Mouse (Mus musculus): ENCODE results near the gene B3galt5.
A peak's percentile ranks its signal among the peaks of the same experiment; 100 is the strongest.

The B3galt5 gene

GRCm38 (mm10) chr16:96348070-96348469 lies 112.5 kb downstream of the B3galt5 start:
- peak; percentile 53 for DNase-seq

GRCm38 (mm10) chr16:96348766-96349165 lies 113.2 kb downstream of the B3galt5 start:
- no peak for DNase-seq

GRCm38 (mm10) chr16:96351520-96351919 lies 115.9 kb downstream of the B3galt5 start:
- DNase-seq: no peak

GRCm38 (mm10) chr16:96353296-96353896 lies 117.8 kb downstream of the B3galt5 start:
- DNase-seq: no peak

DNA sequence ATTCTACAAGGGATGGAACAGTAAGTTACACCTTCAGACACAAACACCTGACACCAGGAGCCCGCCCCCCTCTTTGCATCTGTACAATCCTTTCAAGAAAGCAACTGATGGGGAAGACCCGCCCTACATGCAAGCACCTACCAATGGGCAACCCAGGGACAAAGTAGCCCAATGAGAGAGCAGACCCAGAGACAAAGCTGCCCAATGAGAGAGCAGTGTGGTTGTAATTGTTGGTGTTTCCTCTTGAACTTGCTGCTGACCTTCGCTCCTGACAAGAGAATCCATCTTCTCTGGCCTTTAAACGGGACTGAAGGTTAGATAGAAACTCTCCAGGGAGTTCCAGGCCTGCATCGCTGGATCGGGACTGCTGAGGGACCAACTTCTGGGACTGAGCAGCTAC lies 118.4 kb downstream of the B3galt5 start:
- peak; percentile 52 for DNase-seq

DNA sequence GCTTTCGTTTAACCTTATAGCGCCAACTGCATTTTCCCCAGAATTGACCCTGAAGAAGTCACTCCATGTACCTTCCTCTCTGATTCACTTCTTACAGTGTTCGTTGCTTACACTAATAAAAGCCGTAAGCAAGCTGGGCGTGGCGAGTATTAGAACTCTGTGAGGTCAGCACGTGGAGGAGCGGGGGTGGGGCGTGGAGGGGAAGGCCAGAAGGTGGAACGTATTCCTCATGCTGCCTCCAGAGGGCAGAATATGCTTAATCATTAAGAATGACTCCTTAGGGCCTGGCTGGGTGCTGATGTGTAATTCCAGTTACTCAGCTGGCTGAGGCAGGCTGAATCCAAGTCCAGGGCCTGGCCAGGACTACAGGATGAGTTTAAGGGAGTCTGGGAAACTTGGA lies 122.3 kb downstream of the B3galt5 start:
- DNase-seq: peak; percentile 90

DNA sequence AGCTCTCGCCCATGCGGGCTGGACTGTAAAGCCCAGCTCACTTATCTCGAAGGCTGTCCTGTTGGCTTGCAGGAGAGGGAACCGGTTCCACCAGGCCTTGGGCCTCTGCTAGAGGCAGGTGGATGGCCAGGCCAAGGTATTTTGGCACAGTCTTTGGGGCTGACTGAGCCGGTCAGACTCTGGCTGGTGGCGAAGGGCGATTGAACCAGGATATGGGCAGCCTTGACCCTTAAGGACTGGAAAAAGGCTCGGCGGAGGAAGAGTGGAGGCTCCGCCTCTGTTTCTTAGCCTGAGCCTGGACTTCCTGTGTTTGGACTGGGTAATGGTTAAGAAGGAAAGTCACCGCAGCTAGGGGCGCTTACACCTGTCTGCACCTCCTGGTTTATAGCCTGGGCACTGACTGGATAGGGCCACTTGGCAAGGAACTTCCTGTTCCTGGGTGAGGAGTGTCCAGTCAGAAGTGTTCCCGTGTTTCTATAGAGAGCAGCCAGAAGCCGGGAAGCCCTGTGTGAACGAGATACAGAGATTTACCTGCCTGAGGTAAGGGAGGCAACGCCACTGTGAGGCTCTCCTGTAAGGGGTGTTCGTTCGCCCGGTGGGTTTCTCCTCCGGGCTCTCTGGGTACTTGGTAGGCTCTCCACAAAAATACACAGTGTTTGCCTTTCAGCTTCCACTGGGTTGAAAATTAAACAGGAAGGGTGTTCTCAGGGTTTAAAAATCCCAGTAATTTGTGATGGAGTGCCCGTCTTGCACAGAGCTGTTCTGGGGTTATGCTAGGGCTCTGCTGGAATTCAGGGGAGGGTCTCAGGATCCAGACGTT lies 125.9 kb downstream of the B3galt5 start:
- DNase-seq: no peak

GRCm38 (mm10) chr16:96362873-96363272 lies 127.3 kb downstream of the B3galt5 start:
- no peak for DNase-seq

DNA sequence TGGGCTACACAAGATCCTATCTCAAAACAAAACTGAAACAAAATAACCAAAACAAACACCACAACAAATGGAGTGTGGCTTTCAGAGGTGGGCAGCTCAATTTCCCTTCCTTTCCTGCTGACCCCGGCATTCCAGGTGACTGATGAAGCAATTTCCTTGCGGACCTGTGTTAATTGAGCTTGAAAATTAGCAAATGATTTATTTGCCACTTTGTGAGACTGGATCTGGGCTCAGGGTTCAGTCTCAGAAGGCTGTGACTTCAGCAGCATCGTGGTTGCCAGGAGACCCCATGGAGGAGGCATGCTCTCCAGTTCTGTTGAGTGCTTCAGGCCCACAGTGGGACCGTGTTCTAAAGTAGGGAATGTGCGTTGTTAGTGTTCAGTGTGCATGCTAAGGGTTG lies 127.7 kb downstream of the B3galt5 start:
- no peak for DNase-seq

DNA sequence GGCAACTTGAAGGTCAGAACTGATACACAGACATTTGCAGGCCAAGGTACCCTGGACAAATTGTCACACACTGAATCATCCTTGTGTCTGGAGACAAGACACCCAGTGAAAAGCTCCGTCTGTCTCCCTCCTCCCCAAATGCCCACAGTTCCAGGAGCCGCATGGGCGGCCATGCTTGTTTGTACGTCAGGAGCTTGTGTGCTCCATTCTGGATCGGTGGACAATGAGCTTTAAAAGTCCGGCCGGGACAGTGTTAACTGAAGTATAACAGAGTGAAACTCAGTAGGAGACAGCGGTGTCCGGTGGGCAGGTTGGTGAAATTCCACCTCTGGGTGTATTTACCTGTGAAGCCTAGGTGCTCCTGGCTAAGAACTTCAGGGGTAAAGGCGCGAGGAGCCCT lies 129.3 kb downstream of the B3galt5 start:
- DNase-seq: no peak
